Mouse (Mus musculus): ENCODE data around the gene Gm49396.

Gm49396 gene

GRCm38 (mm10) chr7:30588676-30589434 is 25.7 kb downstream of the Gm49396 start, which contains the start of gene Kmt2b:
Gene Kmt2b, minus strand, starts transcription at chr7:30588726.
- peak; percentile 96 to 98 for DNase-seq

- DNase-seq, result peak; percentile 86 to 91
Measured at GRCm38 (mm10) chr7:30589435-30590301, 26.5 kb downstream of the Gm49396 start.

GRCm38 (mm10) chr7:30590927-30591604 is 27.9 kb downstream of the Gm49396 start:
- no peak for DNase-seq

- no peak for DNase-seq
Measured at GRCm38 (mm10) chr7:30591605-30591951, 28.4 kb downstream of the Gm49396 start.

GRCm38 (mm10) chr7:30592772-30593423 is 29.8 kb downstream of the Gm49396 start:
- no peak for DNase-seq

GRCm38 (mm10) chr7:30593579-30594509 is 30.7 kb downstream of the Gm49396 start:
- DNase-seq, result no peak

- DNase-seq, result no peak
Measured at GRCm38 (mm10) chr7:30594510-30595024, 31.4 kb downstream of the Gm49396 start.

GRCm38 (mm10) chr7:30596093-30596492 is 32.9 kb downstream of the Gm49396 start:
- DNase-seq, result no peak

GRCm38 (mm10) chr7:30596811-30597210 is 33.7 kb downstream of the Gm49396 start:
- DNase-seq, result no peak

GRCm38 (mm10) chr7:30598786-30599185 is 35.6 kb downstream of the Gm49396 start, which contains the start of gene Zbtb32:
Gene Zbtb32, minus strand, starts transcription at chr7:30598909.
- no peak for DNase-seq

GRCm38 (mm10) chr7:30599933-30600353 is 36.8 kb downstream of the Gm49396 start:
- peak; percentile 95 to 98 for DNase-seq

GRCm38 (mm10) chr7:30600651-30601050 is 37.5 kb downstream of the Gm49396 start:
- DNase-seq, result peak in 1 of 2 experiments; percentile 54

GRCm38 (mm10) chr7:30602583-30602982 is 39.4 kb downstream of the Gm49396 start:
- no peak for DNase-seq

GRCm38 (mm10) chr7:30604424-30604823 is 41.3 kb downstream of the Gm49396 start:
- no peak for DNase-seq

- no peak for DNase-seq
Measured at GRCm38 (mm10) chr7:30604944-30605343, 41.8 kb downstream of the Gm49396 start.

- DNase-seq, result peak; percentile 60 to 77
Measured at GRCm38 (mm10) chr7:30607706-30608309, 44.7 kb downstream of the Gm49396 start.

GRCm38 (mm10) chr7:30608476-30608875 is 45.3 kb downstream of the Gm49396 start:
- no peak for DNase-seq

GRCm38 (mm10) chr7:30610043-30610442 is 46.9 kb downstream of the Gm49396 start:
- no peak for DNase-seq

GRCm38 (mm10) chr7:30612654-30613402 is 49.7 kb downstream of the Gm49396 start, which contains the start of gene Upk1a:
Gene Upk1a, minus strand, starts transcription at chr7:30612847.
- no peak for DNase-seq

All from cerebellum, postnatal 25 days (tissue).